Mouse (Mus musculus) kidney, embryonic 16.5 days (tissue): ENCODE data around the gene Wee1. TPM values are rescaled to one million over a fixed set of nuclear protein-coding genes. Genes with fewer than 3 reads are reported as not detected.
A peak's percentile ranks its signal among the peaks of the same experiment; 100 is the strongest.
"Not testable (repeated sequence)": the region's sequence is repeated elsewhere in the genome, so short reads cannot be mapped to it uniquely, and the experiment has no call there.

ENCODE experiments used
- ATAC-seq: fragments of 200-750 bp; cut with Nextera tagmentation; 2 replicates; pipeline ENCODE4 v1.8.0; 2017; ENCODE audit warnings: moderate TSS enrichment; ENCODE audit not compliant: low FRiP score, low TSS enrichment
- H3K27ac ChIP-seq: fragments of 300-500 bp; sonication (generic); 2 replicates; pipeline ENCODE4 v1.5.1; 2014; ENCODE audit warnings: low read length
- H3K27me3 ChIP-seq: fragments of 300-500 bp; sonication (generic); 2 replicates; pipeline ENCODE4 v1.6.1; 2014; ENCODE audit warnings: low read length, control low read depth, mixed read lengths; ENCODE audit not compliant: insufficient read depth
- H3K36me3 ChIP-seq: fragments of 300-500 bp; sonication (generic); 2 replicates; pipeline ENCODE4 v1.6.1; 2014; ENCODE audit warnings: low read length, control low read depth, mixed read lengths; ENCODE audit not compliant: insufficient read depth
- H3K4me1 ChIP-seq: fragments of 300-500 bp; sonication (generic); 2 replicates; pipeline ENCODE4 v1.6.1; 2014; ENCODE audit warnings: low read length, control low read depth, mixed read lengths; ENCODE audit not compliant: insufficient read depth
- H3K4me2 ChIP-seq: fragments of 300-500 bp; sonication (generic); replicated peaks from 2 replicates; pipeline ENCODE4 v1.6.1; 2014; ENCODE audit warnings: low read depth, low read length
- H3K4me3 ChIP-seq: fragments of 300-500 bp; sonication (generic); 2 replicates; pipeline ENCODE4 v1.5.1; 2014; ENCODE audit warnings: mild to moderate bottlenecking, low read length
- H3K9ac ChIP-seq: fragments of 300-500 bp; sonication (generic); replicated peaks from 2 replicates; pipeline ENCODE4 v1.6.1; 2014; ENCODE audit warnings: low read length
- H3K9me3 ChIP-seq: fragments of 300-500 bp; sonication (generic); 2 replicates; pipeline ENCODE4 v1.6.1; 2016; ENCODE audit warnings: low read length, control low read depth
- WGBS: fragments of 180-500 bp; shearing (Covaris S2); extraction: QIAGEN DNeasy Blood & Tissue Kit; methylation state at CpG from one replicate; pipeline ENCODE4 v1.1.7; 2014; 5-methylcytosine and 5-hydroxymethylcytosine counted together
- polyA plus RNA-seq: library from polyadenylated mRNA; unstranded; fragments of >200 nt; fragmentation: Nextera tagmentation; extraction: Ambion mirVana; gene quantifications from 2 replicates; pipeline ENCODE4 v1.2.1, GENCODE M21; 2015

The Wee1 gene
- polyA plus RNA-seq, 1 experiment from 2014 or later, result 20.6 TPM

- ATAC-seq, result no peak
- no peak overlapping the region for H3K4me2 ChIP-seq
- no peaks in the 10 kb centered on the region for H3K36me3 ChIP-seq
- no peak overlapping the region for H3K4me3 ChIP-seq
- H3K27ac ChIP-seq, result no peak overlapping the region
- H3K9me3 ChIP-seq, result no peaks in the 10 kb centered on the region
- no peak overlapping the region for H3K9ac ChIP-seq
- no peaks in the 10 kb centered on the region for H3K27me3 ChIP-seq
- peaks cover 19% of the 10 kb centered on the region for H3K4me1 ChIP-seq
- WGBS, result 82% methylated on average over 2 of the region's 2 CpGs
These were observed 1.6 kb upstream of the Wee1 start for GRCm38 (mm10) chr7:110120157-110120784.

- no peaks in the 10 kb centered on the region for H3K27me3 ChIP-seq
- H3K27ac ChIP-seq, result peak overlapping the region; percentile 94
- H3K36me3 ChIP-seq, result 0 out of 2 replicates have a peak, but pooled peaks cover under 1% of the 10 kb centered on the region
- ATAC-seq, result no peak
- H3K4me3 ChIP-seq, result peak overlapping the region; percentile 84
- H3K4me2 ChIP-seq, result peak overlapping the region; percentile 74
- peak overlapping the region; percentile 77 for H3K9ac ChIP-seq
- peaks cover 19% of the 10 kb centered on the region for H3K4me1 ChIP-seq
- H3K9me3 ChIP-seq, result no peaks in the 10 kb centered on the region
- WGBS, result 4% methylated on average over 9 of the region's 9 CpGs
These were observed 707 bp upstream of the Wee1 start for GRCm38 (mm10) chr7:110121162-110121515.

GRCm38 (mm10) chr7:110122289-110122564 is 381 bp downstream of the Wee1 start:
- no peaks in the 10 kb centered on the region for H3K9me3 ChIP-seq
- H3K4me1 ChIP-seq, result peaks cover 20% of the 10 kb centered on the region
- H3K36me3 ChIP-seq, result peaks cover 6% of the 10 kb centered on the region; the same call in 1 of the 2 replicates
- ATAC-seq, result no peak
- under 1% methylated on average over 27 of the region's 27 CpGs for WGBS
- peak overlapping the region; percentile 87 for H3K27ac ChIP-seq
- peak overlapping the region; percentile 81 for H3K9ac ChIP-seq
- H3K4me3 ChIP-seq, result peak overlapping the region; percentile 84
- H3K27me3 ChIP-seq, result no peaks in the 10 kb centered on the region
- peak overlapping the region; percentile 74 for H3K4me2 ChIP-seq

GRCm38 (mm10) chr7:110122565-110123422 is 948 bp downstream of the Wee1 start:
- WGBS, result under 1% methylated on average over 71 of the region's 74 CpGs
- H3K4me3 ChIP-seq, result peak overlapping the region; percentile 84
- H3K9ac ChIP-seq, result peak overlapping the region; percentile 81

GRCm38 (mm10) chr7:110123844-110124555 is 2.2 kb downstream of the Wee1 start:
- Histone ChIP-seq H3K4me2 (peak overlapping the region; percentile 74), H3K4me1 (peaks cover 20% of the 10 kb centered on the region), H3K9ac (peak overlapping the region; percentile 81), H3K9me3 (no peaks in the 10 kb centered on the region), H3K36me3 (peaks cover 21% of the 10 kb centered on the region), H3K27ac (peak overlapping the region; percentile 87; the same call in 1 of the 2 replicates), H3K4me3 (peak overlapping the region; percentile 84), H3K27me3 (no peaks in the 10 kb centered on the region)
- no peak for ATAC-seq
- WGBS, result 33% methylated on average over 12 of the region's 12 CpGs

More at GRCm38 (mm10) chr7:110122565-110123422, 948 bp downstream of the Wee1 start:
- Histone ChIP-seq H3K4me1 (peaks cover 20% of the 10 kb centered on the region), H3K9me3 (no peaks in the 10 kb centered on the region), H3K27ac (peak overlapping the region; percentile 87), H3K4me2 (peak overlapping the region; percentile 74), H3K36me3 (peaks cover 11% of the 10 kb centered on the region; the same call in 1 of the 2 replicates), H3K27me3 (no peaks in the 10 kb centered on the region)
- ATAC-seq, result peak; percentile 13

- no peaks in the 10 kb centered on the region for H3K27me3 ChIP-seq
- H3K36me3 ChIP-seq, result peaks cover 50% of the 10 kb centered on the region
These were observed 6.7 kb downstream of the Wee1 start for GRCm38 (mm10) chr7:110128566-110128965.

GRCm38 (mm10) chr7:110132272-110132671 is 10.4 kb downstream of the Wee1 start:
- ATAC-seq, H3K4me1 ChIP-seq, H3K9me3 ChIP-seq, H3K9ac ChIP-seq, H3K27me3 ChIP-seq, H3K4me3 ChIP-seq, H3K27ac ChIP-seq, H3K4me2 ChIP-seq: not testable (repeated sequence)
- H3K36me3 ChIP-seq, result peaks cover 72% of the 10 kb centered on the region
- 76% methylated on average over 2 of the region's 2 CpGs for WGBS

More at GRCm38 (mm10) chr7:110128566-110128965, 6.7 kb downstream of the Wee1 start:
- Histone ChIP-seq H3K9ac (no peak overlapping the region), H3K4me2 (no peak overlapping the region), H3K4me1 (peaks cover 19% of the 10 kb centered on the region), H3K27ac (no peak overlapping the region), H3K4me3 (no peak overlapping the region), H3K9me3 (no peaks in the 10 kb centered on the region)
- 87% methylated on average over 2 of the region's 2 CpGs for WGBS
- no peak for ATAC-seq

GRCm38 (mm10) chr7:110133988-110134387 is 12.1 kb downstream of the Wee1 start:
- Histone ChIP-seq H3K27ac (no peak overlapping the region), H3K4me2 (no peak overlapping the region), H3K4me3 (no peak overlapping the region), H3K9ac (no peak overlapping the region), H3K27me3 (no peaks in the 10 kb centered on the region), H3K4me1 (no peaks in the 10 kb centered on the region), H3K9me3 (no peaks in the 10 kb centered on the region), H3K36me3 (peaks cover 73% of the 10 kb centered on the region)
- 86% methylated on average over 5 of the region's 5 CpGs for WGBS
- no peak for ATAC-seq

GRCm38 (mm10) chr7:110138538-110138937 is 16.7 kb downstream of the Wee1 start:
- no peak overlapping the region for H3K27ac ChIP-seq
- peaks cover 75% of the 10 kb centered on the region for H3K36me3 ChIP-seq
- H3K27me3 ChIP-seq, result no peaks in the 10 kb centered on the region
- ATAC-seq, result no peak
- no peaks in the 10 kb centered on the region for H3K9me3 ChIP-seq
- H3K4me1 ChIP-seq, result no peaks in the 10 kb centered on the region
- H3K4me3 ChIP-seq, result no peak overlapping the region
- no peak overlapping the region for H3K4me2 ChIP-seq
- no peak overlapping the region for H3K9ac ChIP-seq
- WGBS, result 89% methylated on average over 2 of the region's 2 CpGs
